Mouse (Mus musculus) embryonic facial prominence, embryonic 11.5 days (tissue): ENCODE measurements at regions not wholly inside any gene's neighbourhood (a gene's known extent, or its start where the extent isn't known, plus 50 kb on each side); places are given as distances from the start of the nearest gene placed in this dataset.
A peak's percentile ranks its signal among the peaks of the same experiment; 100 is the strongest.

Experiments
- ATAC-seq: fragments of 200-750 bp; cut with Nextera tagmentation; replicated peaks from 2 replicates; pipeline ENCODE4 v1.8.0; 2017; ENCODE audit warnings: low read depth; ENCODE audit not compliant: insufficient number of reproducible peaks, low FRiP score, low TSS enrichment
- DNase-seq: peaks from one replicate; pipeline ENCODE4 v3.0.0-alpha.2; 2015; ENCODE audit warnings: low spot score
- H3K27ac ChIP-seq: fragments of 300-500 bp; sonication (generic); replicated peaks from 2 replicates; pipeline ENCODE4 v1.5.1; 2014; ENCODE audit warnings: mild to moderate bottlenecking, low read depth, low read length, control low read depth
- H3K27me3 ChIP-seq: fragments of 300-500 bp; sonication (generic); 2 replicates; pipeline ENCODE4 v1.6.1; 2014; ENCODE audit warnings: mild to moderate bottlenecking, low read length, moderate library complexity, mixed read lengths; ENCODE audit not compliant: control insufficient read depth, insufficient read depth
- H3K36me3 ChIP-seq: fragments of 300-500 bp; sonication (generic); replicated peaks from 2 replicates; pipeline ENCODE4 v1.6.1; 2014; ENCODE audit warnings: low read depth, mild to moderate bottlenecking, low read length, moderate library complexity, mixed read lengths; ENCODE audit not compliant: control insufficient read depth, insufficient read depth
- H3K4me1 ChIP-seq: fragments of 300-500 bp; sonication (generic); 2 replicates; pipeline ENCODE4 v1.6.1; 2014; ENCODE audit warnings: low read length, mixed read lengths; ENCODE audit not compliant: control insufficient read depth, insufficient read depth
- H3K4me2 ChIP-seq: fragments of 300-500 bp; sonication (generic); 2 replicates; pipeline ENCODE4 v1.6.1; 2014; ENCODE audit warnings: low read depth, mild to moderate bottlenecking, control low read depth, low read length, moderate library complexity
- H3K4me3 ChIP-seq: fragments of 300-500 bp; sonication (generic); 2 replicates; pipeline ENCODE4 v1.5.1; 2014; ENCODE audit warnings: low read depth, low read length, control low read depth
- H3K9ac ChIP-seq: fragments of 300-500 bp; sonication (generic); replicated peaks from 2 replicates; pipeline ENCODE4 v1.6.1; 2014; ENCODE audit warnings: mild to moderate bottlenecking, control low read depth, low read length
- H3K9me3 ChIP-seq: fragments of 300-500 bp; sonication (generic); replicated peaks from 2 replicates; pipeline ENCODE4 v1.6.1; 2016; ENCODE audit warnings: mild to moderate bottlenecking, low read length, inconsistent platforms, mixed read lengths; ENCODE audit not compliant: control insufficient read depth
- WGBS: fragments of 180-500 bp; shearing (Covaris S2); extraction: QIAGEN DNeasy Blood & Tissue Kit; methylation state at CpG from one replicate; pipeline ENCODE4 v1.1.7; 2014; 5-methylcytosine and 5-hydroxymethylcytosine counted together

- no peak overlapping the region for H3K27ac ChIP-seq
- H3K4me1 ChIP-seq: no peaks in the 10 kb centered on the region
- ATAC-seq (no peak), DNase-seq (no peak)
- no peaks in the 10 kb centered on the region for H3K27me3 ChIP-seq
- H3K36me3 ChIP-seq: no peaks in the 10 kb centered on the region
- 71% methylated on average over 6 of the region's 6 CpGs for WGBS
- H3K4me3 ChIP-seq: no peak overlapping the region
- no peaks in the 10 kb centered on the region for H3K9me3 ChIP-seq
- H3K4me2 ChIP-seq: no peak overlapping the region
- H3K9ac ChIP-seq: no peak overlapping the region
Observed at GRCm38 (mm10) chr7:88185120-88185796, 92.6 kb upstream of the Ctsc start.

GRCm38 (mm10) chr7:88187555-88187954, 90.3 kb upstream of the Ctsc start:
- no peaks in the 10 kb centered on the region for H3K9me3 ChIP-seq
- 74% methylated on average over 2 of the region's 2 CpGs for WGBS
- no peak overlapping the region for H3K27ac ChIP-seq
- DNase-seq: no peak
- no peaks in the 10 kb centered on the region for H3K4me1 ChIP-seq
- no peak for ATAC-seq
- H3K27me3 ChIP-seq: no peaks in the 10 kb centered on the region
- no peaks in the 10 kb centered on the region for H3K36me3 ChIP-seq
- H3K4me3 ChIP-seq: no peak overlapping the region
- no peak overlapping the region for H3K9ac ChIP-seq
- no peak overlapping the region for H3K4me2 ChIP-seq

- no peak overlapping the region for H3K4me3 ChIP-seq
- WGBS: 83% methylated on average over 2 of the region's 2 CpGs
- no peaks in the 10 kb centered on the region for H3K9me3 ChIP-seq
- no peak overlapping the region for H3K4me2 ChIP-seq
- ATAC-seq (no peak), DNase-seq (no peak)
- H3K27ac ChIP-seq: no peak overlapping the region
- no peaks in the 10 kb centered on the region for H3K4me1 ChIP-seq
- no peaks in the 10 kb centered on the region for H3K27me3 ChIP-seq
- H3K9ac ChIP-seq: no peak overlapping the region
- H3K36me3 ChIP-seq: no peaks in the 10 kb centered on the region
Observed at GRCm38 (mm10) chr7:88192771-88193170, 85.1 kb upstream of the Ctsc start.

GRCm38 (mm10) chr7:88199043-88199442, 78.8 kb upstream of the Ctsc start:
- no peaks in the 10 kb centered on the region for H3K36me3 ChIP-seq
- no peak for ATAC-seq
- no peak overlapping the region for H3K27ac ChIP-seq
- no peak overlapping the region for H3K4me3 ChIP-seq
- H3K4me1 ChIP-seq: no peaks in the 10 kb centered on the region
- no peaks in the 10 kb centered on the region for H3K9me3 ChIP-seq
- peak; percentile 13 for DNase-seq
- no peak overlapping the region for H3K9ac ChIP-seq
- WGBS: 51% methylated on average over 4 of the region's 4 CpGs
- no peaks in the 10 kb centered on the region for H3K27me3 ChIP-seq
- no peak overlapping the region for H3K4me2 ChIP-seq

- 79% methylated on average over 5 of the region's 5 CpGs for WGBS
Observed at GRCm38 (mm10) chr7:88199929-88200538, 77.9 kb upstream of the Ctsc start.

GRCm38 (mm10) chr7:88201658-88202364, 76.1 kb upstream of the Ctsc start:
- H3K4me2 ChIP-seq: no peak overlapping the region
- H3K9me3 ChIP-seq: no peaks in the 10 kb centered on the region
- H3K27me3 ChIP-seq: no peaks in the 10 kb centered on the region
- ATAC-seq: no peak
- H3K27ac ChIP-seq: no peak overlapping the region
- H3K9ac ChIP-seq: no peak overlapping the region
- WGBS: 87% methylated on average over 3 of the region's 3 CpGs
- no peaks in the 10 kb centered on the region for H3K36me3 ChIP-seq
- no peak for DNase-seq
- no peak overlapping the region for H3K4me3 ChIP-seq
- H3K4me1 ChIP-seq: no peaks in the 10 kb centered on the region

More at GRCm38 (mm10) chr7:88199929-88200538, 77.9 kb upstream of the Ctsc start:
- DNase-seq: no peak
- H3K9me3 ChIP-seq: no peaks in the 10 kb centered on the region
- no peaks in the 10 kb centered on the region for H3K36me3 ChIP-seq
- H3K9ac ChIP-seq: no peak overlapping the region
- H3K27ac ChIP-seq: no peak overlapping the region
- H3K4me3 ChIP-seq: no peak overlapping the region
- no peaks in the 10 kb centered on the region for H3K4me1 ChIP-seq
- ATAC-seq: no peak
- no peaks in the 10 kb centered on the region for H3K27me3 ChIP-seq
- H3K4me2 ChIP-seq: no peak overlapping the region

- Histone ChIP-seq H3K36me3 (no peaks in the 10 kb centered on the region), H3K4me2 (no peak overlapping the region), H3K4me3 (no peak overlapping the region), H3K9me3 (no peaks in the 10 kb centered on the region), H3K9ac (no peak overlapping the region), H3K27ac (no peak overlapping the region), H3K4me1 (no peaks in the 10 kb centered on the region), H3K27me3 (no peaks in the 10 kb centered on the region)
- ATAC-seq (no peak), DNase-seq (no peak)
- WGBS: 64% methylated on average over 2 of the region's 2 CpGs
Observed at GRCm38 (mm10) chr7:88206223-88206827, 71.6 kb upstream of the Ctsc start.
